Mouse (Mus musculus): ENCODE data around the gene Pafah1b1. TPM values are rescaled to one million over a fixed set of nuclear protein-coding genes. Genes with fewer than 3 reads are reported as not detected.

Pafah1b1 gene
- polyA plus RNA-seq, 1 experiment from 2014 or later: 60.1 TPM

DNA sequence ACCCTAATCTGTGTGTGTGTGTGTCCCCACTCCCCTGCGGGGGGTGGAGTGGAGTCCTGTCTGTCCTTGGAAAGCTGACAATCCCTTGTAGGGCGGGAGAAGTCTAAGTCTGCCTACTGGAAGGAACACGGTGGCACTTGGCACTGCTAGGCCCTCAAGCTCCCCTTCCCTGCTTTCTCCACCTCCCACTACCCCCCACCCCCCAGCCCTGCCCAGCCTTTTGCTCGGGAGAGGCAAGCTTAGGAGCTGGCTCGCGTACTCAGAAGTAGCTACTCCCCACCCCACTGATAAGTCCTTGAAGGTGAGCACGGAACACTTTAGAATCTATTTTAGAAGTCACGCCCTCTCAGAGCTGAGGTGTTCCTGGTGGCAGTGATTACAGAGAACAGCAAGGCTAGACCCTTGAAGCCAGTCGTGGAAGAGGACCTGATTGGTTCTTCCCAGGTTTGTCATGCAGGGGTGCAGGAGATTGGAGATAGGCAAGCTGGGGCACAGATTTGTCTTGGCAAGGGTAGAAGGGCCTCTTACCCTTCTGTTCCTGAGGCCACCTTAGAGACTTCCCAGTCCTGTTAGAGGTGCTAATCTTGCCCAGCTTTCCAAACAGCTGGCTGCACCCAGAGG, 85.6 kb downstream of the Pafah1b1 start:
- 0 out of 2 replicates have a peak, but pooled peaks have one; percentile 17 for ATAC-seq (ENCODE audit: insufficient number of reproducible peaks, insufficient read depth, low FRiP score, low TSS enrichment, low read depth)

DNA sequence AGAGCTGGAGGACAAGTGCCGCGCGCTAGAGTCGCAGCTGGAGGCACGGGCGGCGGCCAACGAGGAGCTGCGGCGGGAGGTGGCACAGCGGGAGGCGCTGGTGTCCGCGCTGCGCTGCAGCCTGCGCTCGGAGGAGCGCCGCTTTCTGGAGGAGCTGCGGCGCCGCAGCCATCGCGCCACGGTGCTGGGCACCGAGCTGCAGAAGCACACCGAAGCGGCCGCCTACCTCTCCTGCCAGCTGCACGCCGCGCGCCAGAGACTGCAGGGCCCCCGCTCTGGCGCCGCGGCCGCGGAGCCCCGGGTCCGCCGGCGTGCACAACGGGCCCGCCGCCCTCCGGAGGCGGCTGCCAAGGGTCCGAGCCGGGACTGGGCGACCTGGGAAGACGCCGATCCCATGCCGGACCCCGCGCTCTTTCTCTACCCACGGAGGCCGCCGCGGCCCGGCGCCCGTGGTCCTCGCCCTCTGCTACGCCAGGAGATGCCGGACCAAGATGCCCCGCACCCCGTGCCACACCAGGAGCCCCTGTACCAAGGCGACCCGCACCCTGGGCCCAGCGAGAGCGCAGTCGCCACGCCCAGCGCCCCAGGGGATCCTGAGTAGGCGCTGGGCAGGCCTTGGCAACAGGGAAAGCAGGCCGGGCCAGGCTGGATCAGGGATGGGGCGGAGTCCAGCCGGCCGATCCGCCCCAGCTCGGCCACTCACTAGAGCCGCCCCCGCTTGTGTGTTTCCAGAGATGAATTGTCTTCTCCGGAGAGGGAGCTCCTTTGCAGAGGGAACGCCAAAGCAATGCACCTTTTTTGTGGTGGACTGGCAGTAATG, 86.3 kb downstream of the Pafah1b1 start:
- peak overlapping the region; percentile 89 for H3K4me2 ChIP-seq
- H3K4me3 ChIP-seq (replicated peaks): peak overlapping the region; percentile 80
- peak overlapping the region; percentile 82 for H3K27ac ChIP-seq
- peaks cover 16% of the 10 kb centered on the region for H3K4me1 ChIP-seq (replicated peaks)
- H3K9me3 ChIP-seq: no peaks in the 10 kb centered on the region
- ATAC-seq (ENCODE audit: insufficient number of reproducible peaks, insufficient read depth, low FRiP score, low TSS enrichment, low read depth): peak; percentile 87
- peak overlapping the region; percentile 85 for H3K9ac ChIP-seq (replicated peaks)
- under 1% methylated on average over 86 of the region's 86 CpGs for WGBS
- peaks cover 41% of the 10 kb centered on the region for H3K27me3 ChIP-seq
- H3K36me3 ChIP-seq: no peaks in the 10 kb centered on the region

More for the DNA sequence above, 85.6 kb downstream of the Pafah1b1 start:
- Histone ChIP-seq H3K4me2 (peak overlapping the region; percentile 89), H3K9me3 (no peaks in the 10 kb centered on the region), H3K36me3 (no peaks in the 10 kb centered on the region), H3K4me1 (replicated peaks) (peaks cover 16% of the 10 kb centered on the region), H3K4me3 (replicated peaks) (peak overlapping the region; percentile 80), H3K9ac (replicated peaks) (peak overlapping the region; percentile 85), H3K27me3 (peaks cover 42% of the 10 kb centered on the region), H3K27ac (peak overlapping the region; percentile 82; the same call in 1 of the 2 replicates)
- WGBS: 10% methylated on average over 9 of the region's 9 CpGs

DNA sequence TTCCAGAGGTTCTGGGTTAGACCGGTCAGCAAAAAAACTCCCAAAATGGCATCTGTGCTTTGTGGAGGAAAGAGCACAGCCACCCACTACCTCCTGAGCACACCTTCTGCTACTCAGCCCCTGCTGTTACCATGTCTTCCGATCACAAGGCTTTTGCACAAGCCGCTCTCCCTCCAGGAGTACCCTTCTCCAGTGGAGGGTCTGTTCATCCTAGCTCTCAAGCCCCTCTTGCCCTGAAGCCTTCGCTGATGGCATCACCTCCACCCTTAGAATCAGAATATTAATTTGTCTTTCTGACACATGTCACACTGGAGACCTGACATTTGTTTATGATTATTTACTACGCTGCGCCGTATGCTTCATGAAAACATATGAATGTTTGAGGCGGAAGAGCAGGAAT, 87.0 kb downstream of the Pafah1b1 start:
- H3K27me3 ChIP-seq: peaks cover 41% of the 10 kb centered on the region
- peaks cover 16% of the 10 kb centered on the region for H3K4me1 ChIP-seq (replicated peaks)
- H3K4me2 ChIP-seq: peak overlapping the region; percentile 89
- WGBS: 23% methylated on average over 8 of the region's 8 CpGs
- H3K27ac ChIP-seq: peak overlapping the region; percentile 82; the same call in 1 of the 2 replicates
- H3K9me3 ChIP-seq: no peaks in the 10 kb centered on the region
- peak overlapping the region; percentile 85 for H3K9ac ChIP-seq (replicated peaks)
- H3K4me3 ChIP-seq (replicated peaks): peak overlapping the region; percentile 80
- H3K36me3 ChIP-seq: no peaks in the 10 kb centered on the region
- no peak for ATAC-seq (ENCODE audit: insufficient number of reproducible peaks, insufficient read depth, low FRiP score, low TSS enrichment, low read depth)

DNA sequence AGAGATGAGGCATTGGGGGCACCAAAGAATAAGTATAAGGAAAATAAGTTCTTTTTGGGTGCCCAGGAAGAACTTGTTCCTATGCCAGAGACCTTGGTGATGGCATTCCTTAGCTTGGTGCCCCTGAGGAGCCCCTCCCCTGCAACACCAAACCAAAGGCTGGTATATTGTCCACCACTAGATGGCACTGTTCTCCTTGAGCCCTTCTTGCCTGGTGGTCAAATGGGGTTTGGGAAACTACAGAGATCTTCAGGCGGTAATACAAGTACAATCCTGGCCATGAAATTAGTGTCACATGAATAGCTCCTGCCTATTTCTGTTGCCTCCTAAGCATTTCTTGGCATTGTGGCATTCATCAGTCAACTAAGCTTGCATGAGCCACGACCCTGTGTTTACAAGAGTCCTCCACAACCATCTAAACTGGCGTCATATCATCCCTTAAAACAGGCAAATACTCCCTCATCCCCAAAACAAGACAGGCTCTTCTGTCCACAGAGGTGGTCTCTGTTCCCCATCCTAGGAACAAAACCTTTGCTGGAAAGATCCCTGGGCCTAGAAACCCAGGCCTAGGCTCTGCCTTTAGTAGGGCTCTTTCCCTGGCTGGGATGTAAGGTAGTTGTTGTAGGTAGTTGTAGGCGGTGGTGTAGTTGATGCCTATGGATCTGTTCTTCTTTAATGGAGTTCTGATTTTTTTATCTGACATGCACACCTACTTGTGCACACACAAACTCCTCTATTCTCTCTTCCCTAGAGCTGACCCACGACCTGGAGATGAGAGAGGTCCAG, 89.8 kb downstream of the Pafah1b1 start:
- 65% methylated on average over 5 of the region's 5 CpGs for WGBS
- no peaks in the 10 kb centered on the region for H3K9me3 ChIP-seq
- H3K9ac ChIP-seq (replicated peaks): no peak overlapping the region
- peaks cover 23% of the 10 kb centered on the region for H3K27me3 ChIP-seq
- no peaks in the 10 kb centered on the region for H3K36me3 ChIP-seq
- no peak overlapping the region for H3K4me3 ChIP-seq (replicated peaks)
- H3K4me2 ChIP-seq: no peak overlapping the region
- H3K4me1 ChIP-seq (replicated peaks): peaks cover 16% of the 10 kb centered on the region
- H3K27ac ChIP-seq: no peak overlapping the region
- ATAC-seq (ENCODE audit: insufficient number of reproducible peaks, insufficient read depth, low FRiP score, low TSS enrichment, low read depth): no peak

DNA sequence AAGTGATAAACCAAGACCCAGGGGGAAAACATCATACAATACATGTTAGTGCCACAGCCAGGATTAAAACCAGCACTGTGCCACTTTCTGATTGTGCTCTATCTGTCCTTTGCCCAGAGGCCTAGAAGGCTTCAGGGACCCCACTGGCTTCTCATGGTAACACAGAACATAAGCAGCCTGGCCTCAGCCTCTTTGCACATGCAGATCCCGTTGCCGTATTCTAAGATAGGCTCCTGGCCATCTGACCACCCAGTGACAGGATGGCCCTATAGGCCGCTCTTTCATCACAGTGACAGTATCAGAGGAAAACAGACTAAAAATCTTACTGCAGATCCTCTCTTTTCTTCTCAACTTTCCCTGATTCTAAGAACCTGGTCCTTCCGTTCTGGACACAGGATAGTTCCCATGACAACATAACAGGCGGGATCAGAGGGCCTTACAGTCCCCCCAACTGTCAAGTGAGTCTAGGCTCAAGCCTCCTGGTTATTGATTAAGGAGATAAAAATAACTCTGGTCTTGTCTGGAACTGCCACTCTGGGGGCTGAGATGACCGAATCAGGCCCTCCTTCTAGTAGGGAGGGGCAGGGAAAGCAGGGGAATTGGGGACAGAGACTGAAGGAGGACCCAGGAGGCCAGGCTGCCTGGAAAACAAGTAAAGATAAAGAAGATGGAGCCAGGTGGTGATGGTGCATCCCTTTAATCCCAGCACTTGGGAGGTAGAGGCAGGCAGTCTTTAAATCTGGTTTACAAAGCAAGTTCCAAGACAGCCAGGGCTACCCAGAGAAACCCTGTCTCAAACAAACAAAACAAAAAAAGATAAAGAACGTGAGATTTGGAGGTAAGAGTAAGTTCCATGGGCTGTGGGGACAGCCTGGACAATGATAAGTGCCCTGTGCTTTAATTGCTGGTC, 92.3 kb downstream of the Pafah1b1 start:
- H3K27me3 ChIP-seq: peaks cover 10% of the 10 kb centered on the region
- WGBS: 73% methylated on average over 7 of the region's 7 CpGs
- ATAC-seq (ENCODE audit: insufficient number of reproducible peaks, insufficient read depth, low FRiP score, low TSS enrichment, low read depth): no peak

DNA sequence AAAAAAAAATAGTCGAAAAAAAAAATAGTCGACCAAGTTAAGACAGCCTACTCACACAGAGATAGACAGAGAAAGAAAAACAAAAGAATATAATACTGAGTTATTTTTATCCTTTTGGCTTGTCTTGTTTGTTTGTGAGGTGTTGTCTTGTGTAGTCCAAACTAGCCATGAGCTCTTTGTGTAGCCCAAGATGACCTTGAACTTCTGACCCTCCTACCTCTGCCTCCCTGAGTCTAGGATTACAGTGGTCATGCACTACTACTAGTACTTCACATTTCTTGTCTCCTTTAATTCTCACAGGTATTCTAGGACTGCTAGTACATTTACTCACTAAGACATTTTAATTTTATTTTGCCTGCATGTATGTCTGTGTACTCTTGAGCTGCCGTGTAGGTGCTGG, 97.0 kb downstream of the Pafah1b1 start:
- Histone ChIP-seq H3K27me3 (peaks cover 14% of the 10 kb centered on the region; the same call in 1 of the 2 replicates), H3K9me3 (no peaks in the 10 kb centered on the region), H3K36me3 (no peaks in the 10 kb centered on the region), H3K4me1 (replicated peaks) (no peaks in the 10 kb centered on the region), H3K9ac (replicated peaks) (no peak overlapping the region), H3K4me3 (replicated peaks) (no peak overlapping the region), H3K27ac (no peak overlapping the region), H3K4me2 (no peak overlapping the region)
- ATAC-seq (ENCODE audit: insufficient number of reproducible peaks, insufficient read depth, low FRiP score, low TSS enrichment, low read depth): no peak
- WGBS: 89% methylated on average over 3 of the region's 3 CpGs

More for the DNA sequence above, 92.3 kb downstream of the Pafah1b1 start:
- Histone ChIP-seq H3K4me1 (replicated peaks) (peaks cover under 1% of the 10 kb centered on the region; the same call in 1 of the 2 replicates), H3K9me3 (no peaks in the 10 kb centered on the region), H3K27ac (no peak overlapping the region), H3K4me3 (replicated peaks) (no peak overlapping the region), H3K36me3 (no peaks in the 10 kb centered on the region), H3K9ac (replicated peaks) (no peak overlapping the region), H3K4me2 (no peak overlapping the region)

DNA sequence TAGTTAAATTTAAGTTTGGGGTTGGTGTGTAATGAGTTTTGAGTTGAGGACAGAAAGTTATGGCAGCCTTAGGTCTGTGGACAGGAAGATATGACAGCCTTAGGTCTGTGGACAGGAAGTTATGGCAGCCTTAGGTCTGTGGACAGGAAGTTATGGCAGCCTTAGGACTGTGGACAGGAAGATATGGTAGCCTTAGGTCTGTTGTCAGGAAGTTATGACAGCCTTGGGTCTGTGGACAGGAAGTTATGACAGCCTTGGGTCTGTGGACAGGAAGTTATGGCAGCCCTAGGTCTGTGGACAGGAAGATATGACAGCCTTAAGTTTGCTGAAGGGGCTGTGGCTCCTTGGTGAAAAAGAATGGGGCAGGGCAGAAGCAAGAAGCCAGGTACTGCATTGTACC, 99.1 kb downstream of the Pafah1b1 start:
- no peaks in the 10 kb centered on the region for H3K9me3 ChIP-seq
- H3K4me2 ChIP-seq: no peak overlapping the region
- ATAC-seq (ENCODE audit: insufficient number of reproducible peaks, insufficient read depth, low FRiP score, low TSS enrichment, low read depth): no peak
- peaks cover 33% of the 10 kb centered on the region for H3K27me3 ChIP-seq
- no peak overlapping the region for H3K9ac ChIP-seq (replicated peaks)
- no peaks in the 10 kb centered on the region for H3K4me1 ChIP-seq (replicated peaks)
- no peaks in the 10 kb centered on the region for H3K36me3 ChIP-seq
- no peak overlapping the region for H3K4me3 ChIP-seq (replicated peaks)
- H3K27ac ChIP-seq: no peak overlapping the region

Other genes with a start within 250 kb of the Pafah1b1 start
- gene Rap1gap2, start 113.8 kb downstream of the Pafah1b1 start, polyA plus RNA-seq (2016; fragmentation: Nextera tagmentation; extraction: Ambion mirVana): 1.1 TPM in 2 replicates
- gene Ccdc92b, start 105.1 kb downstream of the Pafah1b1 start, polyA plus RNA-seq (2016; fragmentation: Nextera tagmentation; extraction: Ambion mirVana): 0.58 and 0.84 TPM in 2 replicates
- gene Cluh, start 75.2 kb downstream of the Pafah1b1 start, polyA plus RNA-seq (2016; fragmentation: Nextera tagmentation; extraction: Ambion mirVana): 22.5 and 25.7 TPM in 2 replicates
- gene Mettl16, start 46.2 kb upstream of the Pafah1b1 start, polyA plus RNA-seq (2016; fragmentation: Nextera tagmentation; extraction: Ambion mirVana): 60.6 and 61.6 TPM in 2 replicates
- gene Mnt, start 106.2 kb upstream of the Pafah1b1 start, polyA plus RNA-seq (2016; fragmentation: Nextera tagmentation; extraction: Ambion mirVana): 4.4 and 5.7 TPM in 2 replicates
- gene Sgsm2, start 172.4 kb upstream of the Pafah1b1 start, polyA plus RNA-seq (2016; fragmentation: Nextera tagmentation; extraction: Ambion mirVana): 5.2 and 5.9 TPM in 2 replicates
- 45.2 and 46.5 TPM in 2 replicates for gene Tsr1, start 173.4 kb upstream of the Pafah1b1 start, polyA plus RNA-seq (2016; fragmentation: Nextera tagmentation; extraction: Ambion mirVana)
- 22.4 and 22.7 TPM in 2 replicates for gene Smg6, start 201.2 kb upstream of the Pafah1b1 start, polyA plus RNA-seq (2016; fragmentation: Nextera tagmentation; extraction: Ambion mirVana)
- gene Srr, start 201.3 kb upstream of the Pafah1b1 start, polyA plus RNA-seq (2016; fragmentation: Nextera tagmentation; extraction: Ambion mirVana): 23.7 and 24.5 TPM in 2 replicates